Mouse (Mus musculus) heart, embryonic 16.5 days (tissue): ENCODE results near the gene Mindy4. TPM values are rescaled to one million over a fixed set of nuclear protein-coding genes. Genes with fewer than 3 reads are reported as not detected.
"Not testable (repeated sequence)": the region's sequence is repeated elsewhere in the genome, so short reads cannot be mapped to it uniquely, and the experiment has no call there.

Source experiments
- ATAC-seq: fragments of 200-750 bp; cut with Nextera tagmentation; replicated peaks from 2 replicates; pipeline ENCODE4 v1.8.0; 2017; ENCODE audit warnings: moderate number of reproducible peaks; ENCODE audit not compliant: insufficient read depth, low FRiP score; ENCODE audit errors: extremely low read depth
- H3K27ac ChIP-seq: fragments of 300-500 bp; sonication (generic); 2 replicates; pipeline ENCODE4 v1.5.1; 2014; ENCODE audit warnings: mild to moderate bottlenecking, low read length, control low read depth, moderate library complexity
- H3K27me3 ChIP-seq: fragments of 300-500 bp; sonication (generic); 2 replicates; pipeline ENCODE4 v1.6.1; 2014; ENCODE audit warnings: low read length, mixed read lengths; ENCODE audit not compliant: control insufficient read depth, insufficient read depth
- H3K36me3 ChIP-seq: fragments of 300-500 bp; sonication (generic); 2 replicates; pipeline ENCODE4 v1.6.1; 2014; ENCODE audit not compliant: control insufficient read depth, insufficient read depth
- H3K4me1 ChIP-seq: fragments of 300-500 bp; sonication (generic); 2 replicates; pipeline ENCODE4 v1.6.1; 2014; ENCODE audit warnings: low read length, mixed read lengths; ENCODE audit not compliant: control insufficient read depth, insufficient read depth
- H3K4me2 ChIP-seq: fragments of 300-500 bp; sonication (generic); 2 replicates; pipeline ENCODE4 v1.6.1; 2014; ENCODE audit warnings: low read depth, mild to moderate bottlenecking, control low read depth, low read length
- H3K4me3 ChIP-seq: fragments of 300-500 bp; sonication (generic); 2 replicates; pipeline ENCODE4 v1.5.1; 2014; ENCODE audit warnings: mild to moderate bottlenecking, control low read depth, low read length
- H3K9ac ChIP-seq: fragments of 300-500 bp; sonication (generic); 2 replicates; pipeline ENCODE4 v1.6.1; 2014; ENCODE audit warnings: low read length, control low read depth
- H3K9me3 ChIP-seq: fragments of 300-500 bp; sonication (generic); replicated peaks from 2 replicates; pipeline ENCODE4 v1.6.1; 2016; ENCODE audit warnings: low read length; ENCODE audit not compliant: control insufficient read depth
- WGBS: fragments of 180-500 bp; shearing (Covaris S2); extraction: QIAGEN DNeasy Blood & Tissue Kit; methylation state at CpG from one replicate; pipeline ENCODE4 v1.1.7; 2014; 5-methylcytosine and 5-hydroxymethylcytosine counted together
- polyA plus RNA-seq: library from polyadenylated mRNA; unstranded; fragments of >200 nt; fragmentation: Nextera tagmentation; extraction: Ambion mirVana; gene quantifications from 2 replicates; pipeline ENCODE4 v1.2.1, GENCODE M21; 2015

Mindy4 gene
- polyA plus RNA-seq, 1 experiment from 2014 or later, result 7.0 TPM

- Histone ChIP-seq H3K36me3 (no peaks in the 10 kb centered on the region), H3K9ac (no peak overlapping the region), H3K27ac (no peak overlapping the region), H3K9me3 (no peaks in the 10 kb centered on the region), H3K4me3 (no peak overlapping the region), H3K4me2 (no peak overlapping the region), H3K4me1 (peaks cover 2% of the 10 kb centered on the region; the same call in 1 of the 2 replicates), H3K27me3 (0 out of 2 replicates have a peak, but pooled peaks cover 1% of the 10 kb centered on the region)
- ATAC-seq, result no peak
- 59% methylated on average over 3 of the region's 3 CpGs for WGBS
Measured at GRCm38 (mm10) chr6:55173941-55174349, 29.2 kb upstream of the Mindy4 start.

DNA sequence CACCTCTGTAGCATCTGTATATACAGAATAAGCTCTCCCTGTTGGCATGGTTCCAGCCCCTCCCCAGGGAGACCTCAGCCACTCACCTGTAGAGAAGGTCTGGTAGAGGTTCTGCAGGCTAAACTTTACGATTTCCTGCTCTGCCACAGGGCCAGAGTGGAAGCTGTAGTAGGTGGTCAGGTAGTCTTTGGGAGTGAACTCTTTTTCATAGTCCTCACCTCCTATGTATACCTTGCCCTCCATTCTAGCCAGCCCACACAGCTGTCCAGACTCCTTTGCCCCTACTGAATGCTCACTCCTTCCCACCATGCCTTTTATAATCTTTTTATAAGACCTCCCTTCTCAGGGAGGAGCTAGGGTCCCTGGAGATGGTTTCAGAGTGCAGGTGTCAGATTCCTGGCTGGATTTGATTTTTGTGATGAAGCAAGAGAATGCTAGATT, 28.4 kb upstream of the Mindy4 start, which contains the start of gene Inmt:
TSS of gene Inmt (minus strand) at position 303 of the 441 bp plus-strand sequence.
- no peak within 1 kb of the TSS for H3K4me3 ChIP-seq
- 81% methylated on average over 1 of the region's 1 CpGs for WGBS
- no peak within 1 kb of the TSS for H3K4me2 ChIP-seq
- H3K9ac ChIP-seq, result no peak within 1 kb of the TSS
- no peaks in the 10 kb centered on the region for H3K27me3 ChIP-seq
- no peak within 1 kb of the TSS for H3K27ac ChIP-seq
- peaks cover 2% of the 10 kb centered on the region; the same call in 1 of the 2 replicates for H3K4me1 ChIP-seq
- H3K36me3 ChIP-seq, result no peaks in the 10 kb centered on the region
- no peaks in the 10 kb centered on the region for H3K9me3 ChIP-seq
- no peak for ATAC-seq

- 32% methylated on average over 2 of the region's 2 CpGs for WGBS
- Histone ChIP-seq H3K9ac (no peak overlapping the region), H3K9me3 (no peaks in the 10 kb centered on the region), H3K4me1 (peaks cover 2% of the 10 kb centered on the region; the same call in 1 of the 2 replicates), H3K4me2 (no peak overlapping the region), H3K4me3 (no peak overlapping the region), H3K27me3 (no peaks in the 10 kb centered on the region), H3K27ac (no peak overlapping the region), H3K36me3 (no peaks in the 10 kb centered on the region)
- no peak for ATAC-seq
Measured at GRCm38 (mm10) chr6:55175456-55175855, 27.7 kb upstream of the Mindy4 start.

DNA sequence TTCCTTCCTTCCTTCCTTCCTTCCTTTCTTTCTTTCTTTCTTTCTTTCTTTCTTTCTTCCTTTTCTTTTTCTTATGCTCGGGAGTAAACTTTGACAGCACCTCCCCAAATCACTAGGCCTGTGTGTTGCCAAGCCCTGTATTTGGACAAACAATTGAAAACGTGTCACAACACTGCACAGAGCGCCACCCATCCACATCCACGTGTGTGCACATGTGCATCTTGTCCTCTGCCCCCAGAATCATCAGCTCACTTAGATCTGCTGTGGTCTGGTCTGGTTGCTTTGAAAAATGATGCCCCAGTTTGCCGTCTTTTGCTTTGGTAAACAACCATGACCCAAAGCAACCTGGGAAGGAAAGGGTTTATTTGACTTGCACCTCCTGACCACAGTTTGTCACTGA, 27.3 kb upstream of the Mindy4 start:
- no peak for ATAC-seq
- no peak overlapping the region for H3K9ac ChIP-seq
- no peak overlapping the region for H3K4me2 ChIP-seq
- no peak overlapping the region for H3K27ac ChIP-seq
- H3K27me3 ChIP-seq, result no peaks in the 10 kb centered on the region
- no peaks in the 10 kb centered on the region for H3K36me3 ChIP-seq
- WGBS, result 45% methylated on average over 5 of the region's 5 CpGs
- no peak overlapping the region for H3K4me3 ChIP-seq
- no peaks in the 10 kb centered on the region for H3K9me3 ChIP-seq
- peaks cover 2% of the 10 kb centered on the region; the same call in 1 of the 2 replicates for H3K4me1 ChIP-seq

DNA sequence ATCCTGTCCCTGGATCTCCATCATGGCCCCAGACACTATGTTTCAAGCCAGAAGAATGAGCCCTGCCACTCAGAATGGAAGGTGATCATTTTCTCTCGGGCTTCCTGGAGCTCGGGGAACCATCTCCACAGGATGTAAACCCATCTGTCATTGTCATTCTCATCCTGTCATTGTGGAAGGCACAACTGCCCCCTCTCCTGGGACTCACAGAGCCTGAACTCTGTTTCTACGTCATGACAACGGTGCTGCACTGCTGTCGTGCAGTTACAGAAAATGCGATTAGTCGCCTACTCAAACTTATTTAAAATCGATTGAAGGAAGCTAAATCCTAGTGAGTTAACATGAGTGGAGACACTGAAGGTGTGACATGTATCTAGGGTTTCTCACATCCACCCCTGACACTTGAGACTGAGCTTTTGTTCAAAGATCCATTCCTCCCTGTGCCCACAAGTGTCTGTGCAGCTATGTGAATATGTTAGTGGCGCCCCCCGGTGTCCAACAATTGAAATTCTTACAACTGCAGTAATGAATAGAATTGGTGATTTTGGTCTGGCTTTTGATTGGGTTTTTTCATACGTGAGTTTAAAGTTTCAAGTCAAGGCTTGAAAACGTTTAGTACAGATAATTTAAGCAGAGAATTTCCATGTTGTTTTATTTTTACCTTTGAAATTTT, 26.0 kb upstream of the Mindy4 start:
- H3K4me1 ChIP-seq, result peaks cover 2% of the 10 kb centered on the region; the same call in 1 of the 2 replicates
- no peak overlapping the region for H3K4me2 ChIP-seq
- no peak overlapping the region for H3K9ac ChIP-seq
- no peak for ATAC-seq
- no peaks in the 10 kb centered on the region for H3K9me3 ChIP-seq
- WGBS, result 46% methylated on average over 12 of the region's 12 CpGs
- no peak overlapping the region for H3K27ac ChIP-seq
- no peaks in the 10 kb centered on the region for H3K36me3 ChIP-seq
- H3K4me3 ChIP-seq, result no peak overlapping the region
- H3K27me3 ChIP-seq, result no peaks in the 10 kb centered on the region

GRCm38 (mm10) chr6:55179560-55179959, 23.6 kb upstream of the Mindy4 start:
- no peak overlapping the region for H3K9ac ChIP-seq
- no peak overlapping the region for H3K4me2 ChIP-seq
- no peaks in the 10 kb centered on the region for H3K27me3 ChIP-seq
- ATAC-seq, result no peak
- H3K36me3 ChIP-seq, result no peaks in the 10 kb centered on the region
- H3K4me3 ChIP-seq, result no peak overlapping the region
- H3K4me1 ChIP-seq, result peaks cover 2% of the 10 kb centered on the region; the same call in 1 of the 2 replicates
- H3K9me3 ChIP-seq, result no peaks in the 10 kb centered on the region
- 82% methylated on average over 7 of the region's 7 CpGs for WGBS
- H3K27ac ChIP-seq, result no peak overlapping the region

DNA sequence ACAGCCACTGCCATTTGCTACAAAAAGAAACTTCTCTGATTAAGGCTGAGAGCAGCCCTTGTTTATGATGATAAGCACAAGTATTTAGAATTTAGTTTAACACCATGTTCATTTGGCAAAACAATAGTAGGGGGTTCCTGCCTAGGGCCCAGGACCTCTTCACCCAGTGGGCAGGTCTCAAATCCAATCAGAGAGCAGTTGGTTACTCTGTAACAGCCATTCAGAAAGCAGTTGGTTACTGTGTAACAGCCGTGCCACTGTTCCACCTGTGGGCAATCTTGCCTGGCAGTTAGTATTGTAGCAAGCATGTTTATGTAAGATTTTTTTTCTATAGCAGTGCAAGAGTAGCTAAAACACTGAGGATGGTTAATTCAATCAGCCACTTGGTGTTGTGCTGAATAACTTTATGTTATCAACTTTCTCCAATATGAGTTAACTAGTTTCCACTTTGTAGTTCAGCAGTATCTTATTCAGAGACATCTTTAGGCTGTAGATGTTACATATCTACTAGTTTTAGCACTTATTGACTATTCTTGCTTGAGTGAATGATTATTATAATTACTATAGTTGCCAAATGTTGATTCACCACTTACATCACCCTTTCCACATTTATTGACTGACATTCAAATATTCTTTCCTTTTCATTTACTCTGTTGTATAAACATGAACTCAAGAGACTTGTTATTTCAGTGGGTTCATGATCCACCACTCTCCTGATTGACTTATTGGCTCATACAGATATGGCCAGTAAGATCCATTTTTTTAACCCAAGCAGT, 20.3 kb upstream of the Mindy4 start:
- H3K9me3 ChIP-seq, result no peaks in the 10 kb centered on the region
- H3K36me3 ChIP-seq, result no peaks in the 10 kb centered on the region
- H3K4me2 ChIP-seq, result no peak overlapping the region
- 84% methylated on average over 1 of the region's 1 CpGs for WGBS
- no peak overlapping the region for H3K9ac ChIP-seq
- no peak overlapping the region for H3K27ac ChIP-seq
- H3K27me3 ChIP-seq, result no peaks in the 10 kb centered on the region
- H3K4me3 ChIP-seq, result no peak overlapping the region
- H3K4me1 ChIP-seq, result no peaks in the 10 kb centered on the region
- no peak for ATAC-seq

- not testable (repeated sequence) for ATAC-seq, H3K4me1 ChIP-seq, H3K4me3 ChIP-seq, H3K4me2 ChIP-seq, H3K27me3 ChIP-seq, H3K9ac ChIP-seq, H3K27ac ChIP-seq, H3K36me3 ChIP-seq, H3K9me3 ChIP-seq
- WGBS, result 92% methylated on average over 17 of the region's 17 CpGs
Measured at GRCm38 (mm10) chr6:55187827-55188226, 15.4 kb upstream of the Mindy4 start.

- no peak overlapping the region for H3K4me2 ChIP-seq
- H3K36me3 ChIP-seq, result no peaks in the 10 kb centered on the region
- H3K27me3 ChIP-seq, result no peaks in the 10 kb centered on the region
- no peak overlapping the region for H3K9ac ChIP-seq
- H3K27ac ChIP-seq, result no peak overlapping the region
- H3K4me1 ChIP-seq, result no peaks in the 10 kb centered on the region
- ATAC-seq, result no peak
- no peak overlapping the region for H3K4me3 ChIP-seq
- no peaks in the 10 kb centered on the region for H3K9me3 ChIP-seq
Measured at GRCm38 (mm10) chr6:55189406-55189805, 13.8 kb upstream of the Mindy4 start.
